In the genomic region with DNA sequence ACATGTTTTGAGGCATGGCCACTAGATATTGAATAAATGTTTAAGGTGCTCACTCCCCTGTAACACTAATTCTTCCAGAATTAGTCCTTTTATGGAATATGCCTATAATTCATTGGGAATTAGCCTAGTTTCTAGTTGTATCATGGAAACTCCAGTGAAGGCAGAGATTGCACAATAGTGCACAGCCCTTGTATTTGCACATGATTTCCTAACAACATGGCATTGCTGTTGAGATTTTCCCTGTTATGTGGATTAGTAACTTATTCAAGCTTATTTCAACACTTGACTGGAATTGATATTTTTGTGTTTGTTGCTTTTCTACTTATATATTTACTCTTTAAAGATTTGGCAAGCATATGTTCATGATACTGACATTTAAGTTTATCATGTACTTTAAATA, we compare ENCODE assay signal across 24 mouse cellular contexts.
DNase-seq lines count a peak whose midpoint lies in the region; ATAC-seq and TF ChIP-seq lines count a peak whose summit lies in the region.
"Had no signal": no experiment of that assay in that cellular context is flagged by ENCODE, and none has a peak within 500 bp of the region (broad histone marks: within the 10 kb centered on the region; RNA-seq: fewer than 3 reads in every experiment).

No protein-coding gene starts in this region.

- H3K4me2 ChIP-seq in liver, embryonic 16.5 days (ENCODE audit: low read depth, low read length), result no peak overlapping the region
- no peak overlapping the region for H3K4me2 ChIP-seq in liver, embryonic 12.5 days
- no peak overlapping the region for H3K4me2 ChIP-seq in lung, postnatal 0 days (replicated peaks; ENCODE audit: low read depth, low read length)
- H3K4me2 ChIP-seq: embryonic facial prominence, embryonic 12.5 days; forebrain, embryonic 13.5 days; forebrain, embryonic 15.5 days had no signal

- H3K36me3 ChIP-seq in liver, embryonic 16.5 days (ENCODE audit: control insufficient read depth, insufficient read depth), result no peaks in the 10 kb centered on the region
- H3K36me3 ChIP-seq in liver, embryonic 12.5 days, result no peaks in the 10 kb centered on the region
- H3K36me3 ChIP-seq in lung, postnatal 0 days (ENCODE audit: insufficient read depth, low read length), result no peaks in the 10 kb centered on the region
- H3K36me3 ChIP-seq: embryonic facial prominence, embryonic 10.5 days; embryonic facial prominence, embryonic 12.5 days; forebrain, embryonic 15.5 days; G1E had no signal

- H3K9me3 ChIP-seq in liver, embryonic 16.5 days (replicated peaks; ENCODE audit: control insufficient read depth, low read length), result no peaks in the 10 kb centered on the region
- no peaks in the 10 kb centered on the region for H3K9me3 ChIP-seq in liver, embryonic 12.5 days (replicated peaks)
- no peaks in the 10 kb centered on the region for H3K9me3 ChIP-seq in lung, postnatal 0 days (ENCODE audit: low read length)
- H3K9me3 ChIP-seq: embryonic facial prominence, embryonic 10.5 days; embryonic facial prominence, embryonic 12.5 days; forebrain, embryonic 13.5 days; forebrain, embryonic 15.5 days had no signal

- no peak for TF ChIP-seq CTCF in lung, postnatal 0 days (IDR thresholded peaks at IDR 0.05)

- no peak overlapping the region for H3K27ac ChIP-seq in liver, embryonic 16.5 days (ENCODE audit: low read length)
- H3K27ac ChIP-seq in liver, embryonic 12.5 days, result no peak overlapping the region
- H3K27ac ChIP-seq in lung, postnatal 0 days (ENCODE audit: low read length), result no peak overlapping the region
- H3K27ac ChIP-seq: embryonic facial prominence, embryonic 10.5 days; embryonic facial prominence, embryonic 12.5 days; forebrain, embryonic 13.5 days; forebrain, embryonic 15.5 days had no signal

- H3K9ac ChIP-seq in liver, embryonic 16.5 days (ENCODE audit: low read depth, low read length), result no peak overlapping the region
- no peak overlapping the region for H3K9ac ChIP-seq in liver, embryonic 12.5 days
- no peak overlapping the region for H3K9ac ChIP-seq in lung, postnatal 0 days (replicated peaks; ENCODE audit: low read depth)
- H3K9ac ChIP-seq: embryonic facial prominence, embryonic 12.5 days; forebrain, embryonic 13.5 days; forebrain, embryonic 15.5 days had no signal

- no peaks in the 10 kb centered on the region for H3K27me3 ChIP-seq in liver, embryonic 16.5 days (ENCODE audit: control insufficient read depth, insufficient read depth, low read depth, low read length)
- no peaks in the 10 kb centered on the region for H3K27me3 ChIP-seq in liver, embryonic 12.5 days (replicated peaks)
- no peaks in the 10 kb centered on the region for H3K27me3 ChIP-seq in lung, postnatal 0 days (replicated peaks; ENCODE audit: insufficient read depth, low read length)
- H3K27me3 ChIP-seq: CH12.LX; embryonic facial prominence, embryonic 12.5 days; forebrain, embryonic 13.5 days; forebrain, embryonic 15.5 days; Patski had no signal

- no peak overlapping the region for H3K4me3 ChIP-seq in liver, embryonic 16.5 days (ENCODE audit: low read depth, low read length)
- no peak overlapping the region for H3K4me3 ChIP-seq in liver, embryonic 12.5 days
- H3K4me3 ChIP-seq in lung, postnatal 0 days (ENCODE audit: low read depth, low read length), result no peak overlapping the region
- H3K4me3 ChIP-seq: embryonic facial prominence, embryonic 10.5 days; embryonic facial prominence, embryonic 12.5 days; forebrain, embryonic 13.5 days; forebrain, embryonic 15.5 days had no signal

- no peak for TF ChIP-seq EP300 in lung, postnatal 0 days (IDR thresholded peaks at IDR 0.05)

- no peaks in the 10 kb centered on the region for H3K4me1 ChIP-seq in liver, embryonic 16.5 days (ENCODE audit: control insufficient read depth, low read depth, low read length)
- no peaks in the 10 kb centered on the region for H3K4me1 ChIP-seq in liver, embryonic 12.5 days
- H3K4me1 ChIP-seq in lung, postnatal 0 days (ENCODE audit: insufficient read depth, low read depth, low read length), result no peaks in the 10 kb centered on the region
- H3K4me1 ChIP-seq: embryonic facial prominence, embryonic 10.5 days; embryonic facial prominence, embryonic 12.5 days; forebrain, embryonic 13.5 days; forebrain, embryonic 15.5 days had no signal

- ATAC-seq in liver, embryonic 16.5 days (ENCODE audit: low read depth), result peak; percentile 60; the same call in 1 of the 2 replicates
- ATAC-seq in liver, embryonic 12.5 days, result no peak
- no peak for ATAC-seq in lung, postnatal 0 days
- ATAC-seq in monocyte, adult 5-6 weeks (replicated peaks; ENCODE audit: insufficient number of reproducible peaks, low FRiP score, low TSS enrichment, poor library complexity, severe bottlenecking), result no peak
- ATAC-seq: activated CD4-positive, CD25-positive, alpha-beta regulatory T cell, adult 4 months; CD4-positive, CD25-positive, alpha-beta regulatory T cell, adult 4 months; forebrain, embryonic 13.5 days; forebrain, embryonic 15.5 days; Patski had no signal

- peak; percentile 39 for DNase-seq in lung, postnatal 0 days (ENCODE audit: low spot score)
- no peak for DNase-seq in lung, postnatal 4 days
- DNase-seq in lung, postnatal 36 days, result peak; percentile 38
- no peak for DNase-seq in lung, postnatal 10 days
- DNase-seq: adrenal gland, adult 8-10 months; adrenal gland, postnatal 14 days; adrenal gland, postnatal 36 days; cerebellum, adult 11-12 months; cerebellum, adult 2 months; cerebellum, adult 9-10 months; cerebellum, postnatal 10 days; cerebellum, postnatal 25 days had no signal

Comparison
In these comparisons a context has a peak if more than half of its experiments do, and no peak if none do; other contexts are left out.
1. DNase-seq: peak in lung, postnatal 0 days (single experiment) and lung, postnatal 36 days (single experiment); none in lung, postnatal 4 days (0 of 2) and lung, postnatal 10 days (single experiment).